Comparison of ENCODE assay signal across 13 mouse cellular contexts in the genomic region with DNA sequence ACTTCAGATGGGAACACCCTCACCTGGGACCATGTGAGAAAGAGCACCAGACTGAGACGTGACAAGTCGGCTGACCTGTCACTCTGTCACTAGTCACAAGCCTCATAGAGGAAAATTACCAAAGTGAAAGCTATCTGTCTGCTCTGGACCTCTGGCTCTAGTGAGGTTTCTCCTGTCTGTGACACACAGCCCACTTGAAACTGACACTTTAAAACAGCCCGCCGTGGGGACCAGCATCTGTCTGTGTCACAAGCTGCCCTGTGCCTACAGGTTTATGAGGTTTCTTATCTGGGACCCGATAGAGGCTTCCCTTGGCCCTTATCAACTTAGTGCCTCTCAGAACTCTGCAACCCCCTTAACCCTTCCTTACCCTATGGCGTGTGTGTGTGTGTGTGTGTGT.
"Had no signal": no experiment of that assay in that cellular context is flagged by ENCODE, and none has a peak within 500 bp of the region (broad histone marks: within the 10 kb centered on the region; RNA-seq: fewer than 3 reads in every experiment).

No protein-coding gene starts in this region.

- H3K4me1 ChIP-seq: liver, embryonic 15.5 days; midbrain, embryonic 12.5 days; neural tube, embryonic 13.5 days had no signal

- H3K4me2 ChIP-seq: liver, embryonic 11.5 days; liver, embryonic 15.5 days; lung, embryonic 15.5 days; midbrain, embryonic 12.5 days; neural tube, embryonic 13.5 days had no signal

- H3K9me3 ChIP-seq: limb, embryonic 10.5 days; liver, embryonic 15.5 days; lung, embryonic 15.5 days; midbrain, embryonic 12.5 days; neural tube, embryonic 13.5 days had no signal

- DNase-seq: kidney, postnatal 25 days; lung, postnatal 14 days; right cerebral cortex, postnatal 14 days; thymus, postnatal 36 days had no signal

- H3K9ac ChIP-seq: liver, embryonic 15.5 days; lung, embryonic 15.5 days; midbrain, embryonic 12.5 days; neural tube, embryonic 13.5 days had no signal

- H3K36me3 ChIP-seq: limb, embryonic 10.5 days; liver, embryonic 15.5 days; lung, embryonic 15.5 days; midbrain, embryonic 12.5 days; neural tube, embryonic 13.5 days had no signal

- H3K27ac ChIP-seq: left cerebral cortex, adult 2 months; limb, embryonic 10.5 days; liver, embryonic 15.5 days; lung, embryonic 15.5 days; macrophage; midbrain, embryonic 12.5 days; neural tube, embryonic 13.5 days had no signal

- ATAC-seq: midbrain, embryonic 16.5 days had no signal

- H3K27me3 ChIP-seq: liver, embryonic 15.5 days; lung, embryonic 15.5 days; midbrain, embryonic 12.5 days; neural tube, embryonic 13.5 days had no signal

- H3K4me3 ChIP-seq: left cerebral cortex, adult 2 months; limb, embryonic 10.5 days; liver, embryonic 15.5 days; lung, embryonic 15.5 days; midbrain, embryonic 12.5 days; neural tube, embryonic 13.5 days had no signal
